Mouse (Mus musculus) CH12.LX (cell line): ENCODE measurements around the gene Rspry1. TPM values are rescaled to one million over a fixed set of nuclear protein-coding genes. Genes with fewer than 3 reads are reported as not detected.
A peak's percentile ranks its signal among the peaks of the same experiment; 100 is the strongest.

Experiments
- DNase-seq: peaks from one replicate; pipeline ENCODE4 v3.0.0-alpha.2; 2013; ENCODE audit errors: extremely low read depth
- H3K27ac ChIP-seq: 2 replicates; pipeline ENCODE4 v1.5.1; 2012; ENCODE audit warnings: low read depth, mild to moderate bottlenecking, control low read depth, moderate library complexity; ENCODE audit not compliant: insufficient read depth
- H3K27me3 ChIP-seq: replicated peaks from 2 replicates; pipeline ENCODE3; 2012; ENCODE audit warnings: inconsistent platforms
- H3K36me3 ChIP-seq, 2 experiments: replicated peaks in 1 of 2; 2 replicates each; pipeline versions ENCODE3 to v1.6.1; 2012; ENCODE audit warnings: inconsistent platforms in 1 of 2, low read length in 1 of 2, mild to moderate bottlenecking in 1 of 2, mixed read lengths in 1 of 2, moderate library complexity in 1 of 2; ENCODE audit not compliant: control insufficient read depth in 1 of 2, insufficient read depth in 1 of 2
- H3K4me1 ChIP-seq, 2 experiments: 2 replicates each; pipeline ENCODE4 v1.6.1; 2012; ENCODE audit warnings: inconsistent platforms in 1 of 2, moderate library complexity in 1 of 2; ENCODE audit not compliant: insufficient read depth in 2 of 2, control insufficient read depth in 1 of 2
- H3K4me2 ChIP-seq: 2 replicates; pipeline ENCODE4 v1.6.1; 2012; ENCODE audit warnings: low read depth, mild to moderate bottlenecking, control low read depth; ENCODE audit not compliant: poor library complexity, insufficient read depth, severe bottlenecking
- H3K4me3 ChIP-seq, 3 experiments: fragments of 150-350 bp in 1 of 3; sonication (generic) in 1 of 3; replicated peaks in 1 of 3; 2 replicates each; pipeline versions ENCODE3 to v1.5.1; 2011 to 2012; ENCODE audit warnings: low read depth in 2 of 3, low read length in 2 of 3, mild to moderate bottlenecking in 2 of 3, moderate library complexity in 2 of 3, control low read depth in 1 of 3, improper control_type of control experiment in 1 of 3, inconsistent platforms in 1 of 3, mixed read lengths in 1 of 3; ENCODE audit not compliant: poor library complexity in 1 of 3
- H3K79me2 ChIP-seq: replicated peaks from 2 replicates; pipeline ENCODE4 v1.6.1; 2012; ENCODE audit warnings: mild to moderate bottlenecking, moderate library complexity; ENCODE audit not compliant: control insufficient read depth, poor library complexity, insufficient read depth, severe bottlenecking; ENCODE audit errors: extremely low read depth
- H3K9ac ChIP-seq: 2 replicates; pipeline ENCODE4 v1.6.1; 2012; ENCODE audit warnings: low read depth, mild to moderate bottlenecking, control low read depth, moderate library complexity; ENCODE audit not compliant: insufficient read depth
- H3K9me3 ChIP-seq: replicated peaks from 2 replicates; pipeline ENCODE3; 2012; ENCODE audit warnings: low read length, inconsistent platforms, mixed read lengths
- BHLHE40 ChIP-seq: IDR thresholded peaks from 2 replicates; pipeline ENCODE4 v1.6.1; 2011; ENCODE audit warnings: mild to moderate bottlenecking, low read depth, low read length, improper control_type of control experiment
- CHD1 ChIP-seq: IDR thresholded peaks from 2 replicates; pipeline ENCODE4 v1.6.1; 2012; ENCODE audit warnings: low read depth, low read length, improper control_type of control experiment, inconsistent platforms
- CHD2 ChIP-seq: IDR thresholded peaks from 2 replicates; pipeline ENCODE4 v1.6.1; 2011; ENCODE audit warnings: low read length, improper control_type of control experiment
- E2F4 ChIP-seq: IDR thresholded peaks from 2 replicates; pipeline ENCODE4 v1.6.1; 2011; ENCODE audit warnings: low read depth, low read length, improper control_type of control experiment; ENCODE audit not compliant: insufficient replicate concordance
- EP300 ChIP-seq: IDR thresholded peaks from 2 replicates; pipeline ENCODE4 v1.6.1; 2011; ENCODE audit warnings: low read length, improper control_type of control experiment
- ETS1 ChIP-seq: conservative IDR thresholded peaks from 2 replicates; pipeline ENCODE4 v1.6.1; 2012; ENCODE audit warnings: low read depth, mild to moderate bottlenecking, inconsistent platforms, low read length, improper control_type of control experiment, moderate library complexity
- HCFC1 ChIP-seq: IDR thresholded peaks from 2 replicates; pipeline ENCODE4 v1.6.1; 2012; ENCODE audit warnings: low read depth, mild to moderate bottlenecking, inconsistent platforms, low read length, improper control_type of control experiment
- IRF4 ChIP-seq: IDR thresholded peaks from 2 replicates; pipeline ENCODE4 v1.6.1; 2014; ENCODE audit warnings: low read depth, mild to moderate bottlenecking, inconsistent platforms, low read length, improper control_type of control experiment
- JUN ChIP-seq: IDR thresholded peaks from 2 replicates; pipeline ENCODE4 v1.6.1; 2011; ENCODE audit warnings: low read depth, mild to moderate bottlenecking, low read length, improper control_type of control experiment, moderate library complexity; ENCODE audit not compliant: insufficient read depth
- KAT2A ChIP-seq: IDR thresholded peaks from 2 replicates; pipeline ENCODE4 v1.6.1; 2012; ENCODE audit warnings: low read length, improper control_type of control experiment, inconsistent platforms; ENCODE audit not compliant: insufficient replicate concordance
- MAFK ChIP-seq: IDR thresholded peaks from 2 replicates; pipeline ENCODE4 v1.6.1; 2011; ENCODE audit warnings: low read length, improper control_type of control experiment; ENCODE audit not compliant: insufficient replicate concordance
- MAX ChIP-seq: IDR thresholded peaks from 2 replicates; pipeline ENCODE4 v1.6.1; 2011; ENCODE audit warnings: low read length, improper control_type of control experiment
- MAZ ChIP-seq: IDR thresholded peaks from 2 replicates; pipeline ENCODE4 v1.6.1; 2012; ENCODE audit warnings: low read depth, mild to moderate bottlenecking, inconsistent platforms, low read length, improper control_type of control experiment, moderate library complexity
- MEF2A ChIP-seq: IDR thresholded peaks from 2 replicates; pipeline ENCODE4 v1.6.1; 2014; ENCODE audit warnings: low read depth, mild to moderate bottlenecking, inconsistent platforms, low read length, improper control_type of control experiment, borderline replicate concordance
- MXI1 ChIP-seq: IDR thresholded peaks from 2 replicates; pipeline ENCODE4 v1.6.1; 2011; ENCODE audit warnings: mild to moderate bottlenecking, low read depth, low read length, improper control_type of control experiment
- MYC ChIP-seq: IDR thresholded peaks from 2 replicates; pipeline ENCODE4 v1.6.1; 2011; ENCODE audit warnings: low read depth, mild to moderate bottlenecking, improper control_type of control experiment, low read length
- NELFE ChIP-seq: IDR thresholded peaks from 2 replicates; pipeline ENCODE4 v1.6.1; 2011; ENCODE audit warnings: low read depth, low read length, improper control_type of control experiment
- NRF1 ChIP-seq: IDR thresholded peaks from 2 replicates; pipeline ENCODE4 v1.6.1; 2014; ENCODE audit warnings: low read depth, mild to moderate bottlenecking, inconsistent platforms, low read length, improper control_type of control experiment, moderate library complexity
- POLR2A ChIP-seq: IDR thresholded peaks from 2 replicates; pipeline ENCODE4 v1.6.1; 2011; ENCODE audit warnings: low read depth, mild to moderate bottlenecking, improper control_type of control experiment, low read length
- RAD21 ChIP-seq: IDR thresholded peaks from 2 replicates; pipeline ENCODE4 v1.6.1; 2011; ENCODE audit warnings: low read depth, mild to moderate bottlenecking, low read length, improper control_type of control experiment, moderate library complexity
- RCOR1 ChIP-seq: conservative IDR thresholded peaks from 2 replicates; pipeline ENCODE4 v1.6.1; 2012; ENCODE audit warnings: low read depth, mild to moderate bottlenecking, inconsistent platforms, low read length, improper control_type of control experiment
- SIN3A ChIP-seq: IDR thresholded peaks from 2 replicates; pipeline ENCODE4 v1.6.1; 2012; ENCODE audit warnings: low read length, improper control_type of control experiment, inconsistent platforms
- TCF12 ChIP-seq: IDR thresholded peaks from 2 replicates; pipeline ENCODE4 v1.6.1; 2014; ENCODE audit warnings: low read depth, mild to moderate bottlenecking, inconsistent platforms, low read length, improper control_type of control experiment
- USF1 ChIP-seq: IDR thresholded peaks from 2 replicates; pipeline ENCODE4 v1.6.1; 2014; ENCODE audit warnings: low read depth, mild to moderate bottlenecking, inconsistent platforms, low read length, improper control_type of control experiment
- ZC3H11A ChIP-seq: IDR thresholded peaks from 2 replicates; pipeline ENCODE4 v1.6.1; 2012; ENCODE audit warnings: low read depth, mild to moderate bottlenecking, inconsistent platforms, low read length, improper control_type of control experiment
- ZKSCAN1 ChIP-seq: IDR thresholded peaks from 2 replicates; pipeline ENCODE4 v1.6.1; 2012; ENCODE audit warnings: low read depth, inconsistent platforms, low read length, improper control_type of control experiment, borderline replicate concordance
- ZMIZ1 ChIP-seq: IDR thresholded peaks from 2 replicates; pipeline ENCODE4 v1.6.1; 2012; ENCODE audit warnings: low read depth, mild to moderate bottlenecking, inconsistent platforms, low read length, improper control_type of control experiment
- dilution Hi-C: fragments of 300-500 bp; cut with MboI; formaldehyde crosslinking; loops from 2 replicates; pipeline ENCODE4 v1.14.3; 2020; ENCODE audit warnings: low sequenced_read_pairs; ENCODE audit not compliant: extremely low pct_unique_long_range_greater_than_20kb, extremely low pct_ligation_motif_present
- in situ Hi-C: fragments of 300-500 bp; cut with MboI; formaldehyde crosslinking; loops from 3 replicates; pipeline ENCODE4 v1.14.3; 2019; ENCODE audit warnings: low sequenced_read_pairs, low pct_ligation_motif_present, low pct_unique_long_range_greater_than_20kb, mixed read lengths
- polyA plus RNA-seq: library from polyadenylated mRNA; unstranded; fragments of >175 nt; gene quantifications from 2 replicates; pipeline ENCODE4 v1.2.1, GENCODE M21; 2012; ENCODE audit warnings: low read depth; ENCODE audit not compliant: insufficient read length
- total RNA-seq, 2 experiments: library from RNA; depleted of rRNA; stranded (reverse); fragments of 300-350 nt in 1 of 2; fragments of >200 nt in 1 of 2; gene quantifications; 2 replicates each; pipeline ENCODE4 v1.2.3; 2012 to 2014

Rspry1 gene
- total and polyA plus RNA-seq, 3 experiments: 13.4 to 23.5 (median 18.0) TPM

DNA sequence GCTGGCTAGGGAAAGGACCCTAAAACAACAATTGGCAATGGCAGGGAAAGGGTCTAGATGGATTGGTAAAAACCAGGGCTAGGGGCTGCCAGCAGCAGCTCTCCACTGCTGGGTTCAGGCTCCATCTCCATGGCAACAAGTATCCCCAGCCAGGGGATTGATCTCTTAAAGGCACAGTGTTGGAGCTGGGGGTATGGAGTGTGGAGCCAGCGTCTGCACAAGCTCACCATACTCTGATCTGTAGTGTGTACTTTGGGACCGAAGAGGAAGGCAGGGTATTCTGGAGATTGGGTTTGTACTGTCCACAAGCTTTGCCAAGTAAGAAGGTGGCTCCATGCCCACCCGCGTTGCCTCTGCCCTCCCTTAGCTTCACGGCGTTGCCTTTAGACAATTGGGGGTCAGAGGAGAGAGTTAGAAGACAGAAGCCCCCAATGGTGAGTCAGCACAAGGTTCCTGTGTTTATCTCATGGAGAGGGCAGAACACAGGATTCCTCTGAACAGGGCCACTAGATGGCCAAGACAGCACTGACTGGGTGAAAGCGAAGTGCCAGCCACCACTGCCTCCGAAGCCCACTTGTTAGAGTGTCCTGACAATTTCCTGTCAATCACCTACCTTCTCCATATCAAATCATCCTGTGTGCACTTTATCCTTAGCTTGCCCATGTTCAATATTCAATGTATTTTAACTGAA lies 34.4 kb upstream of the Rspry1 start:
- TF ChIP-seq EP300 (no peak), ZMIZ1 (no peak), CHD1 (no peak), KAT2A (no peak), ETS1 (no peak), MYC (no peak), RCOR1 (no peak), USF1 (no peak), MAX (no peak), MAFK (no peak), HCFC1 (no peak)
- TF ChIP-seq, all 38 proteins: peak for 0
- no peaks in the 10 kb centered on the region for H3K9me3 ChIP-seq
- dilution Hi-C loops: no loop called here
- H3K27me3 ChIP-seq: no peaks in the 10 kb centered on the region
- H3K9ac ChIP-seq: no peak overlapping the region
- H3K36me3 ChIP-seq: peaks cover 20 to 44% of the 10 kb centered on the region in 2 experiments
- peak overlapping the region; percentile 98; the same call in 1 of the 2 replicates for H3K27ac ChIP-seq
- H3K4me1 ChIP-seq: peaks cover 58 to 82% of the 10 kb centered on the region in 2 experiments
- no peak overlapping the region for H3K4me2 ChIP-seq
- no peak overlapping the region for H3K4me3 ChIP-seq
- in situ Hi-C loops: no loop called here
- DNase-seq: no peak
- peaks cover 20% of the 10 kb centered on the region for H3K79me2 ChIP-seq

GRCm38 (mm10) chr8:94568098-94568497 lies 33.6 kb upstream of the Rspry1 start:
- H3K4me3 ChIP-seq: peak overlapping the region; percentile 36 to 90 (median 67)
- H3K9ac ChIP-seq: peak overlapping the region; percentile 90
- H3K4me1 ChIP-seq: peaks cover 58 to 82% of the 10 kb centered on the region in 2 experiments
- peak overlapping the region; percentile 58 for H3K4me2 ChIP-seq
- DNase-seq: peak; percentile 67
- no peaks in the 10 kb centered on the region for H3K9me3 ChIP-seq
- H3K27me3 ChIP-seq: no peaks in the 10 kb centered on the region
- in situ Hi-C loops: no loop called here
- peaks cover 20% of the 10 kb centered on the region for H3K79me2 ChIP-seq
- dilution Hi-C loops: no loop called here
- H3K27ac ChIP-seq: peak overlapping the region; percentile 98
- H3K36me3 ChIP-seq: peaks cover 20 to 40% of the 10 kb centered on the region in 2 experiments
- 0 out of 2 replicates have a peak, but pooled peaks have one; percentile 16 for TF ChIP-seq JUN
- TF ChIP-seq MYC: peak; percentile 95
- no peak for TF ChIP-seq NRF1
- no peak for TF ChIP-seq ZC3H11A
- TF ChIP-seq MXI1: peak; percentile 76
- no peak for TF ChIP-seq E2F4
- TF ChIP-seq RCOR1: peak; percentile 87; the same call in 1 of the 2 replicates
- TF ChIP-seq EP300: peak; percentile 92
- peak; percentile 100 for TF ChIP-seq CHD1
- TF ChIP-seq BHLHE40: peak; percentile 87
- TF ChIP-seq MAZ: 0 out of 2 replicates have a peak, but pooled peaks have one; percentile 48
- TF ChIP-seq NELFE: peak; percentile 25; the same call in 1 of the 2 replicates
- TF ChIP-seq POLR2A: peak; percentile 58; the same call in 1 of the 2 replicates
- TF ChIP-seq ZKSCAN1: no peak
- TF ChIP-seq USF1: no peak
- peak; percentile 85 for TF ChIP-seq SIN3A
- peak; percentile 92 for TF ChIP-seq MEF2A
- TF ChIP-seq ETS1: peak; percentile 80
- TF ChIP-seq TCF12: peak; percentile 99
- peak; percentile 89 for TF ChIP-seq MAX
- peak; percentile 91 for TF ChIP-seq IRF4
- TF ChIP-seq CHD2: peak; percentile 56; the same call in 1 of the 2 replicates
- no peak for TF ChIP-seq RAD21
